In the genomic region with DNA sequence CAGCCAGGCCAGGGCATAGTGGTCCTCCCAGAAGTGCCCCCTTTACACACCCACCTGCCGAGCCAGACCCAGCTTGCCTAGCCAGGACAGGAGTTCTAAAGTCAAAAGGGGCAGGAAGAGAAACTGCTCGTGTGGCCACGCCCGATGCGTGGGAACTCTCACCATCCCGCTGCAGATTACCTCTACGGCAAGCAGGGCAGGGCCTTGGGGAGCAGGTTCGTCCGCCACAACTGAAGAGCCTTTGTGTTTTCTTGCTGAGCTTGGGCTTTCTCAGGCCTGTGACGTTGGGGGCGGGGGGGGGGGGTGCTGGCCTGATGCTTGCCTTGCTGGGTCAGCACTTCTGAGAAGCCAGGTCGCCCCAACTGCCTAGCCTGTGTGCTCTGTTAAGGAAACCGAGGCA, we compare ENCODE assay signal across 17 mouse cellular contexts. TPM values are rescaled to one million over a fixed set of nuclear protein-coding genes. Genes with fewer than 3 reads are reported as not detected.
DNase-seq lines count a peak whose midpoint lies in the region; ATAC-seq and TF ChIP-seq lines count a peak whose summit lies in the region.
"Had no signal": no experiment of that assay in that cellular context is flagged by ENCODE, and none has a peak within 500 bp of the region (broad histone marks: within the 10 kb centered on the region; RNA-seq: fewer than 3 reads in every experiment).

No protein-coding gene starts in this region.

- no peak overlapping the region for H3K27ac ChIP-seq in ES-Bruce4 (ENCODE audit: insufficient read depth, low read length)
- H3K27ac ChIP-seq in embryonic facial prominence, embryonic 14.5 days (replicated peaks; ENCODE audit: low read depth, low read length) = no peak overlapping the region
- H3K27ac ChIP-seq in kidney, embryonic 16.5 days (ENCODE audit: low read length) = no peak overlapping the region
- H3K27ac ChIP-seq in gastrocnemius, adult 2 months = no peak overlapping the region
- H3K27ac ChIP-seq: forebrain, embryonic 12.5 days; hindbrain, embryonic 12.5 days; layer of hippocampus, adult 2 months; left cerebral cortex, adult 2 months; midbrain, embryonic 15.5 days had no signal

- WGBS in embryonic facial prominence, embryonic 14.5 days = 48% methylated on average over 10 of the region's 13 CpGs
- 66% methylated on average over 13 of the region's 13 CpGs for WGBS in kidney, embryonic 16.5 days

- intact Hi-C loops in gastrocnemius, adult 2 months (cut with DNase I) = loop anchor here (5.0 kb wide), 1 partner anchor 38 kb away; no protein-coding TSS in a partner anchor

- no peak; the same call in 1 of the 2 replicates for ATAC-seq in embryonic facial prominence, embryonic 14.5 days (ENCODE audit: low read depth)
- 0 out of 2 replicates have a peak, but pooled peaks have one; percentile 19 for ATAC-seq in monocyte, adult 5-6 weeks (replicated peaks; ENCODE audit: insufficient number of reproducible peaks, low FRiP score, low TSS enrichment, poor library complexity, severe bottlenecking)
- no peak for ATAC-seq in kidney, embryonic 16.5 days (ENCODE audit: low FRiP score, low TSS enrichment)
- ATAC-seq: midbrain, embryonic 15.5 days had no signal

- H3K27me3 ChIP-seq in ES-Bruce4 (ENCODE audit: control insufficient read depth, insufficient read depth, low read length, poor library complexity, severe bottlenecking) = no peaks in the 10 kb centered on the region
- no peaks in the 10 kb centered on the region for H3K27me3 ChIP-seq in embryonic facial prominence, embryonic 14.5 days (replicated peaks; ENCODE audit: control insufficient read depth, insufficient read depth, low read length)
- no peaks in the 10 kb centered on the region for H3K27me3 ChIP-seq in kidney, embryonic 16.5 days (ENCODE audit: insufficient read depth, low read length)
- H3K27me3 ChIP-seq: forebrain, embryonic 12.5 days; hindbrain, embryonic 12.5 days; midbrain, embryonic 15.5 days had no signal

- peak; percentile 67 for DNase-seq in CD4-positive helper T cell, adult 2 months (ENCODE audit: low read depth, low spot score)
- peak; percentile 48 for DNase-seq in embryonic facial prominence, embryonic 14.5 days (ENCODE audit: low spot score)
- DNase-seq in gastrocnemius, adult 2 months = no peak
- no peak for DNase-seq in retina, postnatal 1 day
- DNase-seq: adrenal gland, postnatal 14 days; cerebellum, adult 9-11 months; lung, adult 2 months; right cerebral cortex, postnatal 14 days; thymus, adult 18-20 months had no signal

- no peak for TF ChIP-seq POLR2A in ES-Bruce4 (IDR thresholded peaks at IDR 0.05; ENCODE audit: insufficient read depth, low read length)

- H3K36me3 ChIP-seq in ES-Bruce4 (ENCODE audit: control insufficient read depth, insufficient read depth, low read length, poor library complexity, severe bottlenecking) = no peaks in the 10 kb centered on the region
- no peaks in the 10 kb centered on the region for H3K36me3 ChIP-seq in embryonic facial prominence, embryonic 14.5 days (ENCODE audit: control insufficient read depth, insufficient read depth, low read length)
- H3K36me3 ChIP-seq in kidney, embryonic 16.5 days (ENCODE audit: insufficient read depth, low read length) = no peaks in the 10 kb centered on the region
- H3K36me3 ChIP-seq: forebrain, embryonic 12.5 days; hindbrain, embryonic 12.5 days; midbrain, embryonic 15.5 days had no signal

- no peak overlapping the region for H3K4me2 ChIP-seq in embryonic facial prominence, embryonic 14.5 days (ENCODE audit: low read depth, low read length)
- H3K4me2 ChIP-seq in kidney, embryonic 16.5 days (replicated peaks; ENCODE audit: low read depth, low read length) = no peak overlapping the region
- H3K4me2 ChIP-seq: forebrain, embryonic 12.5 days; hindbrain, embryonic 12.5 days; midbrain, embryonic 15.5 days had no signal

- TF ChIP-seq EP300 in ES-Bruce4 (IDR thresholded peaks at IDR 0.05; ENCODE audit: insufficient read depth, low read depth, low read length) = 0 out of 2 replicates have a peak, but pooled peaks have one; percentile 19

- H3K9ac ChIP-seq in ES-Bruce4 (ENCODE audit: low read depth, poor library complexity, severe bottlenecking) = no peak overlapping the region
- H3K9ac ChIP-seq in embryonic facial prominence, embryonic 14.5 days (ENCODE audit: low read depth, low read length) = no peak overlapping the region
- H3K9ac ChIP-seq in kidney, embryonic 16.5 days (replicated peaks; ENCODE audit: low read length) = no peak overlapping the region
- H3K9ac ChIP-seq: forebrain, embryonic 12.5 days; hindbrain, embryonic 12.5 days; midbrain, embryonic 15.5 days had no signal

- no peaks in the 10 kb centered on the region for H3K9me3 ChIP-seq in ES-Bruce4 (replicated peaks; ENCODE audit: control insufficient read depth, insufficient read depth, low read length, poor library complexity, severe bottlenecking)
- no peaks in the 10 kb centered on the region for H3K9me3 ChIP-seq in embryonic facial prominence, embryonic 14.5 days (ENCODE audit: control insufficient read depth, low read length)
- no peaks in the 10 kb centered on the region for H3K9me3 ChIP-seq in kidney, embryonic 16.5 days (ENCODE audit: low read length)
- H3K9me3 ChIP-seq: forebrain, embryonic 12.5 days; hindbrain, embryonic 12.5 days; midbrain, embryonic 15.5 days had no signal

- no peak overlapping the region for H3K4me3 ChIP-seq in ES-Bruce4 (ENCODE audit: low read depth, low read length)
- no peak overlapping the region for H3K4me3 ChIP-seq in embryonic facial prominence, embryonic 14.5 days (ENCODE audit: low read depth, low read length)
- no peak overlapping the region for H3K4me3 ChIP-seq in kidney, embryonic 16.5 days (ENCODE audit: low read length)
- H3K4me3 ChIP-seq in gastrocnemius, adult 2 months = no peak overlapping the region
- H3K4me3 ChIP-seq: forebrain, embryonic 12.5 days; hindbrain, embryonic 12.5 days; layer of hippocampus, adult 2 months; left cerebral cortex, adult 2 months; midbrain, embryonic 15.5 days had no signal

- no peak for TF ChIP-seq CTCF in ES-Bruce4 (IDR thresholded peaks at IDR 0.05; ENCODE audit: low read depth, low read length)
- TF ChIP-seq CTCF in gastrocnemius, adult 2 months (IDR thresholded peaks at IDR 0.05) = no peak

- H3K4me1 ChIP-seq in ES-Bruce4 (ENCODE audit: control insufficient read depth, insufficient read depth, low read length) = peaks cover 4% of the 10 kb centered on the region
- peaks cover 33% of the 10 kb centered on the region for H3K4me1 ChIP-seq in embryonic facial prominence, embryonic 14.5 days (ENCODE audit: control insufficient read depth, insufficient read depth, low read length)
- H3K4me1 ChIP-seq in kidney, embryonic 16.5 days (ENCODE audit: insufficient read depth, low read length) = peaks cover 16% of the 10 kb centered on the region

RNA-seq across cellular contexts. Expression of gene Nectin1, which starts 41.1 kb away (rescaled TPM):
- polyA plus RNA-seq in ES-Bruce4 (2011; ENCODE audit: insufficient read depth, insufficient read length, low read depth, missing spikeins) = 10.3 and 13.1 TPM in 2 replicates
- 9.0 and 10.1 TPM in 2 replicates for polyA plus RNA-seq in embryonic facial prominence, embryonic 14.5 days (2014; fragmentation: Nextera tagmentation; extraction: Ambion mirVana)
- 6.0 to 7.5 TPM (median 7.2 TPM) in 3 replicates for total RNA-seq in monocyte, adult 5-6 weeks (2017)
- 4.3 and 4.7 TPM in 2 replicates for polyA plus RNA-seq in kidney, embryonic 16.5 days (2015; fragmentation: Nextera tagmentation; extraction: Ambion mirVana)
- 1 to 10 TPM; 1.2 to 2.9 TPM for total RNA-seq in gastrocnemius, adult 2 months (2021)

Comparison
In these comparisons a context has a peak if more than half of its experiments do, and no peak if none do; other contexts are left out.
1. DNase-seq: peak in CD4-positive helper T cell, adult 2 months (single experiment) and embryonic facial prominence, embryonic 14.5 days (single experiment); none in gastrocnemius, adult 2 months (single experiment) and retina, postnatal 1 day (single experiment).